Mouse (Mus musculus): ENCODE measurements around the gene Supt3. TPM values are rescaled to one million over a fixed set of nuclear protein-coding genes. Genes with fewer than 3 reads are reported as not detected.

Gene Supt3
- polyA plus RNA-seq, 1 experiment from 2014 or later: 27.0 TPM

DNA sequence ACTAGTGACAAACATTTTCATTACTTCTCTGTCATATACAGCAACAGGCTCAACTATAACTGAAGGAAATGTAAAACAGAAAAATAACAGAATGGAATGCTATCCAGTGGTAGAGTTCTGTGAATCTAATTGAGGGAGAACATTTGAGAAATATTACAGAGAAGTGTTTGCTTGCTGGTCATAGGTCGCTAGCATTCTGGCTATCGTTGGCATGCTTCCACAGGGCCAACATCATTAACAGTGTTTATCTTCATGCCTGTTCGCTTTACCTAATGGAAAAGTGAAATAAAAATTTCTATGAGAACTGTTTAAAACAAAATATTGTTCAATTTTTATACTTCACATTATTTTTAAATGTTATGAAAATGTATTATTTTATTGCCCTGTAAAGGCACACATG lies 290.5 kb downstream of the Supt3 start:
- Histone ChIP-seq H3K36me3 (ENCODE audit: control insufficient read depth, insufficient read depth, low read length) (no peaks in the 10 kb centered on the region), H3K4me3 (ENCODE audit: low read depth, low read length) (no peak overlapping the region), H3K27me3 (ENCODE audit: control insufficient read depth, insufficient read depth, low read length) (no peaks in the 10 kb centered on the region), H3K4me1 (ENCODE audit: control insufficient read depth, insufficient read depth, low read length) (peaks cover 3% of the 10 kb centered on the region), H3K9me3 (ENCODE audit: control insufficient read depth, low read length) (no peaks in the 10 kb centered on the region), H3K4me2 (no peak overlapping the region), H3K27ac (ENCODE audit: low read depth, low read length) (no peak overlapping the region), H3K9ac (ENCODE audit: low read length) (no peak overlapping the region)
- ATAC-seq (ENCODE audit: low FRiP score): no peak
- no peak for DNase-seq (ENCODE audit: low spot score, missing footprints)
- 95% methylated on average over 3 of the region's 3 CpGs for WGBS

DNA sequence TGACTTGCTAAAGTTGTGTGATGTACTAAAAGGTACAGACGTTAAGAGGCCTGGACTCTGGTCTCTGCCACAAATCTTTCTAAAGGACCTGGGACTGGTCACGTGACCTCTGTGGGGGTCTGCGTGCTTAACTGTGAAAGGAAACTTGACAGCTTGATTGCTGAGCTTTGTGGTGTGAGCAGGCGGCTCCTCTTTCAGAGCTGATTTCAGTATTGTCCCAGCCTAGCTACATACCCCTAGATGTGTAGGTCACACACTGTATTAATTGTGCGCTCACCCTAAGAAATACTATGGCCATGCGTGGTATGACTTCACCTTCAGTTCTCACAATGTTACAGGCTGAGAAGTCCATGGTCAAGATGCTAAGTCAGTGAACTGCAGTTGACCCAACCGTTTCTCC lies 291.4 kb downstream of the Supt3 start:
- Histone ChIP-seq H3K9ac (ENCODE audit: low read length) (no peak overlapping the region), H3K36me3 (ENCODE audit: control insufficient read depth, insufficient read depth, low read length) (no peaks in the 10 kb centered on the region), H3K27me3 (ENCODE audit: control insufficient read depth, insufficient read depth, low read length) (no peaks in the 10 kb centered on the region), H3K4me2 (no peak overlapping the region), H3K4me1 (ENCODE audit: control insufficient read depth, insufficient read depth, low read length) (peaks cover 3% of the 10 kb centered on the region), H3K27ac (ENCODE audit: low read depth, low read length) (no peak overlapping the region), H3K9me3 (ENCODE audit: control insufficient read depth, low read length) (no peaks in the 10 kb centered on the region), H3K4me3 (ENCODE audit: low read depth, low read length) (no peak overlapping the region)
- peak; percentile 84 for DNase-seq (ENCODE audit: low spot score, missing footprints)
- WGBS: 58% methylated on average over 7 of the region's 7 CpGs
- no peak for ATAC-seq (ENCODE audit: low FRiP score)

DNA sequence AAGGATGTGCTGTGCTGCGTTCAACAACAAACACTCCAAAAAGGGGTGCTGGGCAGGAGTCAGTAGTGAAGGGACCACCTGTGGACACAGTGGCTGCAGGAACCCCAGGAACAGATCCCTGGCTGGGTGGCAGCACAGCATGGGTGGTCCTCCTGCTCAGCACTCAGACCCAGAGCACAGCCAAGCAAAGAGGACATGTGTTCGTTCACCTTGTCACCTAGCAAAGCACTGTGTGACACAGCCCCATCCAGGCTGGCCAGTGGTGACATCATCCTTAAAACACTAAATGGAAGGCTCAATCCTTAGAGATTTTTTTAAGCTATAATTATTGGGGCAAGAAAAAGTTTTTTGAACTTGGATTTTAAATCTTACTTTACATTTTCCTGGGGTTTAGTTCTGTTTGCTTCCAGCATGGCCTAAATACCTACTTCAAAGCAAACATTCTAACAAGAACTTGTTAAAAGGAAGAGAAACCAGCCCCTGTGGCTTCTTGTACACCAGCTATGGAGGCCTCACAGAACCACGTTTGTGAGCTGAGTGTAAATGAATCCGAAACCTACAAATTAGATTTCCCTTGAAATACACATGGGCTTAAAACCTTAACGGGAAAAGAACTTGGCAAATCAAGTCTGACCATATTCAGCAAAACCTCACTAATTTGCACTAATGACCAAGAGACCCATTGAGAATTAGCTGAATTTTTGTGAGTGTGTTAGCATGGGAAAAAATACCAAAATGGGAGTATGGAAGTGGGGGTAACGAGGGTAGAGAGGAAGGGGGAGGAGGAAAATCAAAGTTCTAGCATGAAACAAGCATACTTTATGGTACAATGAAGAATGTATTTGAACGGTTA lies 295.8 kb downstream of the Supt3 start:
- H3K4me2 ChIP-seq: no peak overlapping the region
- no peak overlapping the region for H3K27ac ChIP-seq (ENCODE audit: low read depth, low read length)
- no peak for DNase-seq (ENCODE audit: low spot score, missing footprints)
- no peaks in the 10 kb centered on the region for H3K36me3 ChIP-seq (ENCODE audit: control insufficient read depth, insufficient read depth, low read length)
- H3K27me3 ChIP-seq (ENCODE audit: control insufficient read depth, insufficient read depth, low read length): no peaks in the 10 kb centered on the region
- peaks cover 3% of the 10 kb centered on the region for H3K4me1 ChIP-seq (ENCODE audit: control insufficient read depth, insufficient read depth, low read length)
- H3K9me3 ChIP-seq (ENCODE audit: control insufficient read depth, low read length): no peaks in the 10 kb centered on the region
- no peak overlapping the region for H3K4me3 ChIP-seq (ENCODE audit: low read depth, low read length)
- no peak for ATAC-seq (ENCODE audit: low FRiP score)
- WGBS: 71% methylated on average over 7 of the region's 7 CpGs
- no peak overlapping the region for H3K9ac ChIP-seq (ENCODE audit: low read length)

- no peak for DNase-seq (ENCODE audit: low spot score, missing footprints)
- 94% methylated on average over 8 of the region's 8 CpGs for WGBS
- no peaks in the 10 kb centered on the region for H3K9me3 ChIP-seq (ENCODE audit: control insufficient read depth, low read length)
Observed at GRCm38 (mm10) chr17:45073348-45073634, 296.3 kb downstream of the Supt3 start.

DNA sequence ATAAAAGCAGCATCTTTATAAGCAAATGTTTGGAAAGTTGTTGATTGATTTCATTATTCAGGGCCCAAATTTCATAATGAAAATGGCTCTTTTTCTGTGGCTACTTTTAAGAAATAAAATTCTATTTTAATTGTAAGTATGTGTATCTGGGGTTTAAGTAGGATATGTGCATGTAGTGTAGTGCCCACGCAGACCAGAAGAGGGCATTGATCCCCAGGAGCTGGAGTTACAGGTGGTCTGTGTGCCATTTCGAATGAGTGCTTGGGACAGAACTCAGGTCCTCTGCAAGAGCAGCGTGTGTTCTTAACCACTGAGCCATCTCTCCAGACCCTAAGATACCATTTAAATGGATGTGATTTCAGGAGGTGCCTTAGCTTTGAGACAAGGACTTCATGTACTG lies 296.8 kb downstream of the Supt3 start:
- Histone ChIP-seq H3K36me3 (ENCODE audit: control insufficient read depth, insufficient read depth, low read length) (no peaks in the 10 kb centered on the region), H3K4me2 (no peak overlapping the region), H3K27ac (ENCODE audit: low read depth, low read length) (no peak overlapping the region), H3K9ac (ENCODE audit: low read length) (no peak overlapping the region), H3K4me1 (ENCODE audit: control insufficient read depth, insufficient read depth, low read length) (no peaks in the 10 kb centered on the region), H3K4me3 (ENCODE audit: low read depth, low read length) (no peak overlapping the region), H3K9me3 (ENCODE audit: control insufficient read depth, low read length) (no peaks in the 10 kb centered on the region), H3K27me3 (ENCODE audit: control insufficient read depth, insufficient read depth, low read length) (no peaks in the 10 kb centered on the region)
- DNase-seq (ENCODE audit: low spot score, missing footprints): no peak
- no peak for ATAC-seq (ENCODE audit: low FRiP score)
- WGBS: 81% methylated on average over 3 of the region's 3 CpGs

More at GRCm38 (mm10) chr17:45073348-45073634, 296.3 kb downstream of the Supt3 start:
- Histone ChIP-seq H3K9ac (ENCODE audit: low read length) (no peak overlapping the region), H3K27me3 (ENCODE audit: control insufficient read depth, insufficient read depth, low read length) (no peaks in the 10 kb centered on the region), H3K27ac (ENCODE audit: low read depth, low read length) (no peak overlapping the region), H3K4me1 (ENCODE audit: control insufficient read depth, insufficient read depth, low read length) (peaks cover 3% of the 10 kb centered on the region), H3K36me3 (ENCODE audit: control insufficient read depth, insufficient read depth, low read length) (no peaks in the 10 kb centered on the region), H3K4me2 (no peak overlapping the region), H3K4me3 (ENCODE audit: low read depth, low read length) (no peak overlapping the region)
- ATAC-seq (ENCODE audit: low FRiP score): no peak

GRCm38 (mm10) chr17:45076951-45077350 lies 300.0 kb downstream of the Supt3 start:
- Histone ChIP-seq H3K27ac (ENCODE audit: low read depth, low read length) (no peak overlapping the region), H3K27me3 (ENCODE audit: control insufficient read depth, insufficient read depth, low read length) (no peaks in the 10 kb centered on the region), H3K9ac (ENCODE audit: low read length) (no peak overlapping the region), H3K4me1 (ENCODE audit: control insufficient read depth, insufficient read depth, low read length) (no peaks in the 10 kb centered on the region), H3K4me2 (no peak overlapping the region), H3K36me3 (ENCODE audit: control insufficient read depth, insufficient read depth, low read length) (no peaks in the 10 kb centered on the region), H3K4me3 (ENCODE audit: low read depth, low read length) (no peak overlapping the region), H3K9me3 (ENCODE audit: control insufficient read depth, low read length) (no peaks in the 10 kb centered on the region)
- ATAC-seq (ENCODE audit: low FRiP score): no peak
- WGBS: 90% methylated on average over 4 of the region's 4 CpGs
- DNase-seq (ENCODE audit: low spot score, missing footprints): no peak

DNA sequence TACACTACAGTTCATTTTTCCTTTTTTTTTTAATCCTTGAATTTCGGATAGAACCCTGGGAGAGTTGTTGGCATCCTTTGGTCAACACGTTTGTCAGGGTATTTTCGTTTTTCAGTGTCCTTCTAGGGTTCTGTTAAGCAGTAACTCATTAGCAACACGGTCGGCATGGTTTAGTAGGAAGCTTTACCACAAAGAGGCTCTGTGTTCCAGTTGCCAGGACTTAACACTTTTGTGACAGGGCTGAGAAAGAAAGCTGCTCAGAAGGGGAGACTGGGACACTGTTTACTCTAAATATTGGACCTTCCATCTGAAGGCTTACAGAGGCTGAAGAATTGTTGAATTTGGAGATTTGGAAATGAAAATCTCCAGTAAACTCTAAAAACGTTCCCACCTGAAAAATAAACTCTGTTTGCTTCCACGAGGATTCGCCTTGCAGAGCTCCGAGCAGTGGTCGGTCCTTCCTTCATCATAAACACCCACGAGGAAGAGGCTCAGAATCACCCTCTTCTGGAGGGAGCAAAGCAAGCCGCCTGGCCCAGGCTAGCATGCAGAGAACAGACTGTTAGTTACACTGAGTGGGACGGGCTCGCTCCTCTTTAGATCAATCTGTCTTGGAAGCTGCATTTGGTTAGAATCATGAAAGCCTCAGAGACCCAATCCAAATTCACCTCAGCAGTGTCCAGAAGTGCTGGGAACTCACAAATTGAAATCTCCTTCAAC lies 301.1 kb downstream of the Supt3 start:
- ATAC-seq (ENCODE audit: low FRiP score) (no peak), DNase-seq (ENCODE audit: low spot score, missing footprints) (no peak)
- Histone ChIP-seq H3K27me3 (ENCODE audit: control insufficient read depth, insufficient read depth, low read length) (no peaks in the 10 kb centered on the region), H3K27ac (ENCODE audit: low read depth, low read length) (no peak overlapping the region), H3K4me1 (ENCODE audit: control insufficient read depth, insufficient read depth, low read length) (no peaks in the 10 kb centered on the region), H3K9ac (ENCODE audit: low read length) (no peak overlapping the region), H3K9me3 (ENCODE audit: control insufficient read depth, low read length) (no peaks in the 10 kb centered on the region), H3K4me3 (ENCODE audit: low read depth, low read length) (no peak overlapping the region), H3K36me3 (ENCODE audit: control insufficient read depth, insufficient read depth, low read length) (no peaks in the 10 kb centered on the region), H3K4me2 (no peak overlapping the region)
- WGBS: 77% methylated on average over 14 of the region's 14 CpGs

- no peaks in the 10 kb centered on the region for H3K36me3 ChIP-seq (ENCODE audit: control insufficient read depth, insufficient read depth, low read length)
- no peak for DNase-seq (ENCODE audit: low spot score, missing footprints)
- 87% methylated on average over 8 of the region's 8 CpGs for WGBS
Observed at GRCm38 (mm10) chr17:45081521-45081920, 304.6 kb downstream of the Supt3 start.

DNA sequence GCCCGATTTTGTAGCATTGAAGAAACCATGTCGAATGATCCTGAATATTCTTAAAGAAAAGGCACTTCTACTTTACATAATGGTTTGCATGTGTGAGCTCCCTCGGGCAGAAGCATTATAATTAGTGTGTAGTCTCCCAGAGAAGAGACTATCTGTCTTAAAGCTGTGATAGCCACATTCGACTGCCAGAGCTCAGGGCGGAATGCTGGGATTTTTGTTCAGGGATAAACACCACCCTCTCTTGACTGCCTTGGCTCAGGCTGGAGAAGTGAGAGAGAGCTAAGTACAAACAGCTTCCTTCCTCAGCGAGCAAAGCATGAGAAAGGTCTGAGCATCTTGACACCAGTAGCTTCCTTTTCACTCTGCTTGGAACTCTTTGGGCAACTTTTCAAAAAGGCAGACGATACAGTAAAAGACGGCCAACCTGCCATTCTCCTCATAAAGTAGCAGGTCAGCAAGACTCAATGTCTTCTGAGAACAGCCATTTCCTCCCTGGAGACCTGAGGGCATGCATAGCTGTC lies 305.1 kb downstream of the Supt3 start:
- H3K36me3 ChIP-seq (ENCODE audit: control insufficient read depth, insufficient read depth, low read length): no peaks in the 10 kb centered on the region
- 87% methylated on average over 8 of the region's 8 CpGs for WGBS
- no peak overlapping the region for H3K9ac ChIP-seq (ENCODE audit: low read length)
- H3K4me3 ChIP-seq (ENCODE audit: low read depth, low read length): no peak overlapping the region
- no peak for DNase-seq (ENCODE audit: low spot score, missing footprints)
- no peak overlapping the region for H3K4me2 ChIP-seq
- no peaks in the 10 kb centered on the region for H3K4me1 ChIP-seq (ENCODE audit: control insufficient read depth, insufficient read depth, low read length)
- no peak overlapping the region for H3K27ac ChIP-seq (ENCODE audit: low read depth, low read length)
- H3K27me3 ChIP-seq (ENCODE audit: control insufficient read depth, insufficient read depth, low read length): no peaks in the 10 kb centered on the region
- no peaks in the 10 kb centered on the region for H3K9me3 ChIP-seq (ENCODE audit: control insufficient read depth, low read length)
- no peak for ATAC-seq (ENCODE audit: low FRiP score)

More at GRCm38 (mm10) chr17:45081521-45081920, 304.6 kb downstream of the Supt3 start:
- no peak overlapping the region for H3K9ac ChIP-seq (ENCODE audit: low read length)
- no peak overlapping the region for H3K4me2 ChIP-seq
- no peak overlapping the region for H3K4me3 ChIP-seq (ENCODE audit: low read depth, low read length)
- H3K4me1 ChIP-seq (ENCODE audit: control insufficient read depth, insufficient read depth, low read length): no peaks in the 10 kb centered on the region
- no peak overlapping the region for H3K27ac ChIP-seq (ENCODE audit: low read depth, low read length)
- no peak for ATAC-seq (ENCODE audit: low FRiP score)
- no peaks in the 10 kb centered on the region for H3K9me3 ChIP-seq (ENCODE audit: control insufficient read depth, low read length)
- H3K27me3 ChIP-seq (ENCODE audit: control insufficient read depth, insufficient read depth, low read length): no peaks in the 10 kb centered on the region

Data from midbrain, embryonic 11.5 days (tissue).